Mouse (Mus musculus) central nervous system, embryonic 18 days (tissue): ENCODE data around the gene Zfp966. TPM values are rescaled to one million over a fixed set of nuclear protein-coding genes. Genes with fewer than 3 reads are reported as not detected.

ENCODE experiments used
- polyA plus RNA-seq: library from polyadenylated mRNA; depleted of rRNA; stranded (reverse); fragments of >200 nt; gene quantifications from 2 replicates; pipeline ENCODE4 v1.2.3, GENCODE M21; 2012; rRNA removed

The Zfp966 gene
- 3.9 and 4.3 TPM in 2 replicates for polyA plus RNA-seq

GRCm38 (mm10) chr2:175931000-175931399 is at the start of gene Zfp966:
Zfp966 (minus strand) TSS chr2:175931100.

GRCm38 (mm10) chr2:175965031-175965430 is 34.1 kb upstream of the Zfp966 start, which contains the start of gene Gm2026:
Gm2026 (plus strand) TSS chr2:175965331.

DNA sequence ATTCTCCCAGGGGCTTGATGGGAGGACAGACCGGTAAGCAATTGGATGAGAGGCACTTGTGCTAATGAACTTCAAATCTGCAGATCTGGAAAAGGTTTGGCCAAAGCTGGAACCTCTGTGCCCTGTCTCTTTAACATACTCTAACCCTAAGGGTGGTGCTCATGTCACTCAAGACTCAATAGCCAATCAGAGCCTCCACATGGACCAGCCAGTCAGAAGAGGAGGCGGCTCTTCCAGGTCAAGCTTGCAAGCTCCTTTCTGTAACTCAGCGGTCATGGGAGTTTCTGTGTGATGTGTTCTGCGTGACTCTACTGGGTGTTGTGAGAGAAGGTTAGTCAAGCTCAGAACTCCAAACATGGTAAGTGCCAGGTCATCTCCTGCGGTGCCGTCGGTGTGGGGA is 61.9 kb downstream of the Zfp966 start, which contains the start of gene Gm6710:
Gm6710 (plus strand) TSS at position 196 of the 400 bp plus-strand sequence.

Other genes starting within 250 kb of the Zfp966 start
- gene Zfp969, start 227.5 kb downstream of the Zfp966 start, polyA plus RNA-seq: not detected in 2 replicates
- gene Gm2007, start 189.6 kb downstream of the Zfp966 start, polyA plus RNA-seq: not detected in 2 replicates
- 4.3 and 4.9 TPM in 2 replicates for gene Gm14288, start 130.0 kb downstream of the Zfp966 start, polyA plus RNA-seq
- 11.0 and 12.1 TPM in 2 replicates for gene Gm6710, start 61.9 kb downstream of the Zfp966 start, polyA plus RNA-seq
- gene Gm2026, start 34.2 kb upstream of the Zfp966 start, polyA plus RNA-seq: 8.7 and 8.8 TPM in 2 replicates
- 0.57 and 0.98 TPM in 2 replicates for gene Gm2004, start 218.7 kb upstream of the Zfp966 start, polyA plus RNA-seq